Mouse (Mus musculus): ENCODE measurements at regions not wholly inside any gene's neighbourhood (a gene's known extent, or its start where the extent isn't known, plus 50 kb on each side); places are given as distances from the start of the nearest gene placed in this dataset.

- TF ChIP-seq CTCF (IDR thresholded peaks at IDR 0.05; ENCODE audit: low read depth), result no peak
- TF ChIP-seq EP300 (IDR thresholded peaks at IDR 0.05; ENCODE audit: low read depth), result no peak
These were observed 72.0 kb downstream of the Rassf10 start for GRCm38 (mm10) chr7:113025758-113026157.
